Mouse (Mus musculus) embryonic fibroblast, embryonic 13.5 days (primary cell): ENCODE results near the gene Ptchd1.

Experiments used
- CTCF ChIP-seq: IDR thresholded peaks from 2 replicates; pipeline ENCODE4 v1.5.1; 2011; ENCODE audit warnings: mild to moderate bottlenecking, control low read depth, low read length, moderate library complexity, borderline replicate concordance; ENCODE audit not compliant: insufficient read depth
- POLR2A ChIP-seq: IDR thresholded peaks from 2 replicates; pipeline ENCODE4 v1.6.1; 2011; ENCODE audit warnings: low read depth, mild to moderate bottlenecking, control low read depth, low read length, moderate library complexity

GRCm38 (mm10) chrX:155645975-155646374 is 22.4 kb upstream of the Ptchd1 start:
- TF ChIP-seq CTCF (no peak), POLR2A (no peak)
